Mouse (Mus musculus) heart, postnatal 0 days (tissue): ENCODE results near the gene Olfr519.

Experiments
- CTCF ChIP-seq: IDR thresholded peaks from 2 replicates; pipeline ENCODE4 v1.5.1; 2016; ENCODE audit warnings: antibody characterized with exemption, control low read depth, low read depth
- EP300 ChIP-seq: IDR thresholded peaks from 2 replicates; pipeline ENCODE4 v1.6.1; 2016; ENCODE audit warnings: antibody characterized with exemption, low read depth

- TF ChIP-seq EP300 (no peak), CTCF (no peak)
Measured at GRCm38 (mm10) chr7:108941466-108941865, 47.2 kb upstream of the Olfr519 start.
